Mouse (Mus musculus) spleen, adult 2 months (tissue): ENCODE data around the gene Nsf. TPM values are rescaled to one million over a fixed set of nuclear protein-coding genes. Genes with fewer than 3 reads are reported as not detected.
A peak's percentile ranks its signal among the peaks of the same experiment; 100 is the strongest.

ENCODE experiments used
- DNase-seq, 2 experiments: peaks; one replicate each; pipeline versions ENCODE4 v3.0.0 to v3.0.0-alpha.2; 2012 to 2021; ENCODE audit warnings: low spot score in 2 of 2, low read depth in 1 of 2
- H3K27ac ChIP-seq: fragments of 200-500 bp; 2 replicates; pipeline ENCODE4 v1.5.1; 2012; ENCODE audit warnings: low read length, inconsistent platforms; ENCODE audit not compliant: insufficient read depth
- H3K27me3 ChIP-seq: fragments of 200-500 bp; 2 replicates; pipeline ENCODE4 v1.6.1; 2012; ENCODE audit warnings: mild to moderate bottlenecking, moderate library complexity, low read length, inconsistent platforms; ENCODE audit not compliant: control insufficient read depth, insufficient read depth
- H3K36me3 ChIP-seq: fragments of 200-500 bp; 2 replicates; pipeline ENCODE4 v1.6.1; 2012; ENCODE audit warnings: mild to moderate bottlenecking, low read length, inconsistent platforms; ENCODE audit not compliant: control insufficient read depth, insufficient read depth
- H3K4me1 ChIP-seq: fragments of 200-500 bp; 2 replicates; pipeline ENCODE4 v1.6.1; 2011; ENCODE audit warnings: inconsistent platforms; ENCODE audit not compliant: control insufficient read depth, insufficient read depth, insufficient read length
- H3K4me3 ChIP-seq: fragments of 200-500 bp; 2 replicates; pipeline ENCODE4 v1.5.1; 2011; ENCODE audit warnings: mild to moderate bottlenecking, inconsistent platforms; ENCODE audit not compliant: insufficient read depth, insufficient read length; ENCODE audit errors: extremely low read depth
- CTCF ChIP-seq: fragments of 200-500 bp; IDR thresholded peaks from 2 replicates; pipeline ENCODE4 v1.5.1; 2011; ENCODE audit warnings: mild to moderate bottlenecking, inconsistent platforms; ENCODE audit not compliant: insufficient read depth, insufficient read length, insufficient replicate concordance; ENCODE audit errors: extremely low read depth
- POLR2A ChIP-seq: fragments of 200-500 bp; IDR thresholded peaks from 2 replicates; pipeline ENCODE4 v1.6.1; 2011; ENCODE audit warnings: low read depth, low read length, inconsistent platforms
- WGBS: fragments of 180-500 bp; shearing (Covaris S2); methylation state at CpG from one replicate; pipeline ENCODE4 v1.1.7; 2018; 5-methylcytosine and 5-hydroxymethylcytosine counted together
- polyA plus RNA-seq: library from polyadenylated mRNA; depleted of rRNA; stranded (reverse); fragments of >200 nt; gene quantifications from 2 replicates; pipeline ENCODE4 v1.2.3, GENCODE M21; 2012

Gene Nsf
- polyA plus RNA-seq, 1 experiment = 36.8 TPM

GRCm38 (mm10) chr11:103910993-103911585, 42.8 kb downstream of the Nsf start:
- WGBS = 75% methylated on average over 7 of the region's 7 CpGs
- no peaks in the 10 kb centered on the region for H3K27me3 ChIP-seq
- peaks cover 42% of the 10 kb centered on the region for H3K36me3 ChIP-seq
- H3K27ac ChIP-seq = no peak overlapping the region
- TF ChIP-seq CTCF (no peak), POLR2A (no peak)
- H3K4me1 ChIP-seq = no peaks in the 10 kb centered on the region
- DNase-seq = peak in 1 of 2 experiments; percentile 8
- no peak overlapping the region for H3K4me3 ChIP-seq

GRCm38 (mm10) chr11:103910531-103910930, 43.3 kb downstream of the Nsf start:
- no peaks in the 10 kb centered on the region for H3K4me1 ChIP-seq
- no peaks in the 10 kb centered on the region for H3K27me3 ChIP-seq
- WGBS = 96% methylated on average over 11 of the region's 11 CpGs

GRCm38 (mm10) chr11:103909809-103910208, 44.0 kb downstream of the Nsf start:
- peaks cover 32% of the 10 kb centered on the region for H3K36me3 ChIP-seq
- H3K27me3 ChIP-seq = no peaks in the 10 kb centered on the region
- TF ChIP-seq POLR2A = no peak
- TF ChIP-seq CTCF = no peak
- H3K4me1 ChIP-seq = no peaks in the 10 kb centered on the region
- no peak overlapping the region for H3K27ac ChIP-seq
- no peak for DNase-seq
- no peak overlapping the region for H3K4me3 ChIP-seq
- 95% methylated on average over 11 of the region's 11 CpGs for WGBS

More at GRCm38 (mm10) chr11:103910531-103910930, 43.3 kb downstream of the Nsf start:
- no peak overlapping the region for H3K27ac ChIP-seq
- no peak for TF ChIP-seq POLR2A
- no peak for TF ChIP-seq CTCF
- H3K36me3 ChIP-seq = peaks cover 38% of the 10 kb centered on the region
- no peak overlapping the region for H3K4me3 ChIP-seq
- no peak for DNase-seq

- Histone ChIP-seq H3K27ac (no peak overlapping the region), H3K27me3 (no peaks in the 10 kb centered on the region), H3K4me1 (no peaks in the 10 kb centered on the region), H3K36me3 (peaks cover 35% of the 10 kb centered on the region), H3K4me3 (no peak overlapping the region)
- WGBS = 93% methylated on average over 12 of the region's 12 CpGs
- TF ChIP-seq POLR2A = no peak
- no peak for TF ChIP-seq CTCF
- no peak for DNase-seq
These were observed 44.5 kb downstream of the Nsf start for GRCm38 (mm10) chr11:103909396-103909795.

- Histone ChIP-seq H3K27ac (no peak overlapping the region), H3K36me3 (peaks cover 28% of the 10 kb centered on the region), H3K4me3 (no peak overlapping the region), H3K4me1 (no peaks in the 10 kb centered on the region), H3K27me3 (no peaks in the 10 kb centered on the region)
- no peak for DNase-seq
- 92% methylated on average over 7 of the region's 7 CpGs for WGBS
- TF ChIP-seq POLR2A (no peak), CTCF (no peak)
These were observed 47.7 kb downstream of the Nsf start for GRCm38 (mm10) chr11:103906051-103906719.

- H3K27me3 ChIP-seq = no peaks in the 10 kb centered on the region
- H3K27ac ChIP-seq = no peak overlapping the region
- TF ChIP-seq CTCF (no peak), POLR2A (no peak)
- no peak overlapping the region for H3K4me3 ChIP-seq
- H3K4me1 ChIP-seq = no peaks in the 10 kb centered on the region
- no peak for DNase-seq
- WGBS = 87% methylated on average over 9 of the region's 9 CpGs
- peaks cover 28% of the 10 kb centered on the region for H3K36me3 ChIP-seq
These were observed 48.4 kb downstream of the Nsf start for GRCm38 (mm10) chr11:103905506-103905905.

GRCm38 (mm10) chr11:103901581-103901966, 52.3 kb downstream of the Nsf start:
- no peak overlapping the region for H3K27ac ChIP-seq
- no peak overlapping the region for H3K4me3 ChIP-seq
- H3K36me3 ChIP-seq = peaks cover 23% of the 10 kb centered on the region
- 90% methylated on average over 4 of the region's 4 CpGs for WGBS
- DNase-seq = no peak
- H3K27me3 ChIP-seq = no peaks in the 10 kb centered on the region
- TF ChIP-seq POLR2A = no peak
- TF ChIP-seq CTCF = no peak
- H3K4me1 ChIP-seq = no peaks in the 10 kb centered on the region
